Mouse (Mus musculus) erythroblast, embryonic 14.5 days (primary cell): ENCODE measurements around the gene Umad1. TPM values are rescaled to one million over a fixed set of nuclear protein-coding genes. Genes with fewer than 3 reads are reported as not detected.

Experiments
- H3K27me3 ChIP-seq: 2 replicates; pipeline ENCODE4 v1.6.1; 2012; ENCODE audit warnings: inconsistent platforms; ENCODE audit not compliant: control insufficient read depth
- H3K36me3 ChIP-seq: 2 replicates; pipeline ENCODE4 v1.6.1; 2012; ENCODE audit warnings: mild to moderate bottlenecking, inconsistent platforms; ENCODE audit not compliant: control insufficient read depth
- H3K4me1 ChIP-seq: 2 replicates; pipeline ENCODE4 v1.6.1; 2012; ENCODE audit warnings: inconsistent platforms; ENCODE audit not compliant: control insufficient read depth
- H3K4me3 ChIP-seq: replicated peaks from 2 replicates; pipeline ENCODE3; 2012; ENCODE audit warnings: moderate library complexity, mild to moderate bottlenecking, inconsistent platforms
- H3K9me3 ChIP-seq: 2 replicates; pipeline ENCODE4 v1.6.1; 2012; ENCODE audit warnings: low read length, inconsistent platforms, mixed read lengths; ENCODE audit not compliant: control insufficient read depth
- GATA1 ChIP-seq: IDR thresholded peaks from 2 replicates; pipeline ENCODE4 v1.6.1; 2012; ENCODE audit warnings: low read length, inconsistent platforms, mixed read lengths
- TAL1 ChIP-seq: IDR thresholded peaks from 3 replicates; pipeline ENCODE4 v1.6.1; 2012; ENCODE audit warnings: low read length, inconsistent platforms, mixed read lengths
- polyA plus RNA-seq: library from polyadenylated mRNA; stranded (reverse); fragments of >175 nt; gene quantifications from 2 replicates; pipeline ENCODE4 v1.2.3, GENCODE M21; 2012

Gene Umad1
- polyA plus RNA-seq, 1 experiment: 0.62 TPM

- Histone ChIP-seq H3K9me3 (no peaks in the 10 kb centered on the region), H3K4me1 (peaks cover 66% of the 10 kb centered on the region), H3K4me3 (peak overlapping the region; percentile 63), H3K27me3 (no peaks in the 10 kb centered on the region), H3K36me3 (no peaks in the 10 kb centered on the region)
- no peak for TF ChIP-seq GATA1
- no peak for TF ChIP-seq TAL1
Observed at GRCm38 (mm10) chr6:8486391-8487043, 227.4 kb downstream of the Umad1 start.

GRCm38 (mm10) chr6:8487044-8487853 lies 228.2 kb downstream of the Umad1 start:
- TF ChIP-seq GATA1 (peak; percentile 11; the same call in 1 of the 2 replicates), TAL1 (peak; percentile 58; the same call in 2 of the 3 replicates)
- H3K27me3 ChIP-seq: no peaks in the 10 kb centered on the region
- H3K9me3 ChIP-seq: no peaks in the 10 kb centered on the region
- peaks cover 70% of the 10 kb centered on the region for H3K4me1 ChIP-seq
- H3K4me3 ChIP-seq: peak overlapping the region; percentile 63
- H3K36me3 ChIP-seq: no peaks in the 10 kb centered on the region

GRCm38 (mm10) chr6:8488249-8488648 lies 229.2 kb downstream of the Umad1 start:
- H3K36me3 ChIP-seq: no peaks in the 10 kb centered on the region
- H3K4me3 ChIP-seq: peak overlapping the region; percentile 63
- H3K9me3 ChIP-seq: no peaks in the 10 kb centered on the region
- no peak for TF ChIP-seq TAL1
- TF ChIP-seq GATA1: no peak
- H3K4me1 ChIP-seq: peaks cover 68% of the 10 kb centered on the region
- H3K27me3 ChIP-seq: no peaks in the 10 kb centered on the region

- H3K9me3 ChIP-seq: no peaks in the 10 kb centered on the region
- no peaks in the 10 kb centered on the region for H3K36me3 ChIP-seq
- no peaks in the 10 kb centered on the region for H3K27me3 ChIP-seq
- no peak overlapping the region for H3K4me3 ChIP-seq
- TF ChIP-seq TAL1: no peak
- peaks cover 62% of the 10 kb centered on the region for H3K4me1 ChIP-seq
Observed at GRCm38 (mm10) chr6:8489266-8489665, 230.2 kb downstream of the Umad1 start.

- H3K36me3 ChIP-seq: no peaks in the 10 kb centered on the region
- no peak for TF ChIP-seq GATA1
- no peak for TF ChIP-seq TAL1
- no peaks in the 10 kb centered on the region for H3K27me3 ChIP-seq
- H3K4me3 ChIP-seq: no peak overlapping the region
- no peaks in the 10 kb centered on the region for H3K9me3 ChIP-seq
- peaks cover 54% of the 10 kb centered on the region for H3K4me1 ChIP-seq
Observed at GRCm38 (mm10) chr6:8489938-8490585, 231.0 kb downstream of the Umad1 start.

- H3K4me3 ChIP-seq: no peak overlapping the region
Observed at GRCm38 (mm10) chr6:8492248-8492647, 233.2 kb downstream of the Umad1 start.

GRCm38 (mm10) chr6:8495109-8495826 lies 236.2 kb downstream of the Umad1 start:
- H3K27me3 ChIP-seq: peaks cover 10% of the 10 kb centered on the region
- no peak overlapping the region for H3K4me3 ChIP-seq
- no peaks in the 10 kb centered on the region for H3K36me3 ChIP-seq
- H3K4me1 ChIP-seq: peaks cover 10% of the 10 kb centered on the region
- TF ChIP-seq TAL1: no peak
- TF ChIP-seq GATA1: no peak
- no peaks in the 10 kb centered on the region for H3K9me3 ChIP-seq

More at GRCm38 (mm10) chr6:8492248-8492647, 233.2 kb downstream of the Umad1 start:
- H3K27me3 ChIP-seq: peaks cover 5% of the 10 kb centered on the region
- no peak for TF ChIP-seq GATA1
- no peak for TF ChIP-seq TAL1
- H3K36me3 ChIP-seq: no peaks in the 10 kb centered on the region
- H3K4me1 ChIP-seq: peaks cover 32% of the 10 kb centered on the region
- no peaks in the 10 kb centered on the region for H3K9me3 ChIP-seq

GRCm38 (mm10) chr6:8495827-8496222 lies 236.7 kb downstream of the Umad1 start:
- H3K4me3 ChIP-seq: no peak overlapping the region
- peaks cover 10% of the 10 kb centered on the region for H3K27me3 ChIP-seq
- no peak for TF ChIP-seq GATA1
- no peak for TF ChIP-seq TAL1
- no peaks in the 10 kb centered on the region for H3K36me3 ChIP-seq
- peaks cover 7% of the 10 kb centered on the region for H3K4me1 ChIP-seq
- H3K9me3 ChIP-seq: no peaks in the 10 kb centered on the region
